Mouse (Mus musculus): ENCODE measurements around the gene 1110059E24Rik.
A peak's percentile ranks its signal among the peaks of the same experiment; 100 is the strongest.

The 1110059E24Rik gene

DNA sequence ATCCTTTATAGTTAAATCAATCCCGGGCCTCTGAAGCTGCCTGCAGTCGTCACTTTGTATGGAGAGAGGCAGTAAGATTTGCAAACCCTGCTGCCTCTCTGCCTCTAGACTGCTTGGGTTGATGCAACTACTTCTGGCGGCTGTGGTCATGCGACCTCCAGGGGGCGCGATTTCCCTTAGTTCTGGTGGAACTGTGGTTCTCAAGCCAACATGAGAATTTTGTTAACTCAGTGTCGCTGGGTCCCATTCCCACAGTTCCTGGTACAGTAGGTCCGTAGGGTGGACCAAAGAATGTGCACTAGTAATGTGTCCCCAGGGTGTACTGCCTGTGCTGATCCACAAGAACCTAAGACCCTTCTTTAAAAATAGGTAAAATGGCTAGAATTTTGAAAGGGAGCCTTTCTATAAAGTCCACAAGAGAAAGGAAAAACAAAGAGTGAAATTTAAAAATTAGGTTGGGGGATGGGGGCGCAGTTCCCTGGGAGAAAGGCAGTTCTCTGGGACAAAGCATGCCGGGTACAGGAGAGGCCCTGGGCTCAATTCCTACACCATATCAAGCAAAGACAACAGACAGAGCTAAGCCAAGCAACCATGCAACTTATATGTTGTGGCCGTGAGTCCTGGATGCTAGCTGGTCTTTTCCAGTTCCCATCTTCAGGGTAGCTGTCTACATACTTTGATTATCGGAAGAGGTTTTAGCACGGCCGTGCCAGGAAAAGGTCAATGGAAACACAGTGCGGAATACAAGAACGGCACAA is 81.4 kb downstream of the 1110059E24Rik start:
- peak; percentile 81 for DNase-seq

DNA sequence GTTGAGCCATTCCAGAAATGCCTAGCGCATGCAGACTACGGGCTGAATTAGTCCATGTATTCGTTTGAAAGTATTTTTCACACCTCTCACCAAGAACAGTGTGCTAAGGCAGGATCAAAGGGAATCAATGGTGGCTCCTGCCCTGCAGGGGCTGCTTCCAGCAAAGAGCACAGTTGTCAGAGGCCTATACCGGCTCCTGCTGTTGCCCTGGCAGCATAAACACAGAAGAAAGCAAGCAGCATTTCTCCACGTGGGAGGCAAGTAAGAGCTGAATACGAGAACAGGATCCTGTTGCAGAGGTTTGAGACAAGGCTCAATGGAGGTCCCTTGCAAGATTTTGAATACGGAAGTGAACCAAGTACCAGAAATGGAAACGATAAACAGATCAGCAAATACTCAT is 82.0 kb downstream of the 1110059E24Rik start:
- DNase-seq, result peak; percentile 11

DNA sequence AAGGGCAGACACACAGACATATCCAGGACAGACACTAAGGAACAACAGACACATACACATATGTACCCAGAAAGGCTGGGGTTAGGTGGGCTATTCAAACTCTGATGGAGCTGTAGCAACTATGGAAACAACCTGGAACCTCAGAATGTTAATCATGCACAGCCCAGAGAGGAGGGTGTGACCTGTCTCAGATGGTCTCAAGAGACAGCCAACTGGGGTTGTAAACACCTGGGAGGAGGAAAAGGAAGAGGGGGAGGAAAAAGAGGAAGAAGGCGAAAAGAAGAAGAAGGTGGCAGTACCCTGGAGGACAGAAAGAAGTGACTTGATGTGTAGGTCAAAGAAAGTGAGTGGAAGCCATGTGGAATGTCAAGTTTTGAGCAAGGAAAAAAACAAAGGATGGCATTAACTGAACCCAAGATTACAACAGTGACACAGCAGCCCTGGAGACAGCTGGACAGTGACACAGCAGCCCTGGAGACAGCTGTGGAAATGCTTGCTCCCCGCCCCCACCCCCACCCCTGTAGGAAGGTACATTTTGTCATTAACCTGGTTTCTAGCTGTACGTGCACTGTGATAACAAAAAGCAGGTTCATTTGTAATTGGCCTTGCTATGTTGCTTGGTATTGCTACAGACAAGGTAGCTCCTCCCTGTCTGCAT is 84.1 kb downstream of the 1110059E24Rik start:
- DNase-seq, result no peak

DNA sequence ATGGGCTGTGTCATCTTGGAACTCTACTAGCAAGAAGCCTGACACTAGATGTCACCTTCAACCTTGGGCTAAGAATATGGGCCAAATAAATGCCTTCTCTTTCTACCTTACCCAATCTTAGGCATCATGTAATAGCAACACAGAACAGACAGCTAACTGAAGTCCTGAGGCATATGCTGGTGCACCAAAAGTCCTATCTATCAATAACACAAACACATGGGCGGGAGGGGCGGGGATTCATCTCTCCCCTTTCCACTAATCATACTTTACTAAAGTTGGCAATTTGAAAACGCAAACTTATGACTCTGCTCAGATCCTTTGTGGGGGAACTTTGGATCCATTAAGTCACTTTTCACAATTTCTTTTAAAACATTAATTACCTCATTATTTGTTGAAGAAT is 84.8 kb downstream of the 1110059E24Rik start:
- DNase-seq, result no peak

DNA sequence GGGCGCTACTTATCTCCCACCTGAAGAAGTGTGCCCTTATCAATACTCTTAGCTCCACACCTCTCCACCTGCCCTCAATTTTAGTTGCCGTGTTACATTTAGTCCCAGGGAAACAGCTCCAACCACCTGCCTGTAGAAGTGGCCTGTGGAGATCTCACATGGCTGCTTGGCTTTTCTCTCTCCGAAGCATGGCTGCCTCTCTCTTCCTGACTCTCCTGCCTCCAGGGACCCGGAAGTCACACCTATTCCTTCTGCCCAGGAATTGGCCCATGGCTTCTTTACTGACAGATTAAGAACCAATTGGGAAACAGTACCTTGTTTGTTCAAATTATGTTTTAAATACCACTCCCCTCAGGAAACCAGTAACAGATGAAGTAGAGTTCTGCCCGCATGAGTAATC is 86.3 kb downstream of the 1110059E24Rik start:
- DNase-seq, result no peak

DNA sequence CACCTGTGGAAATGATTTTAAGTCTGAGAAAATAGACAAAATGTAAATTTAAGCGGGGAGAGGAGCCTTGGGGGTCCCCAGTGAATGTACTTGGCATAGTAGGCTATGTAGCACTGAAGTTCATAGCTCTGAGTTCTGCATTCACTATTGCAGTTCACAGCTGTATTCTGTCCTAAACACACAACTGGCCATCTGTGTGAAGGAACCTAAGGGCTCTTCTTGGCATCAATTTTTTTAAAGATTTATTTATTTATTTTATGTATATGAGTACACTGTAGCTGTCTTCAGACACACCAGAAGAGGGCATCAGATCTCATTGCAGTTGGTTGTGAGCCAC is 88.3 kb downstream of the 1110059E24Rik start:
- no peak for DNase-seq

DNA sequence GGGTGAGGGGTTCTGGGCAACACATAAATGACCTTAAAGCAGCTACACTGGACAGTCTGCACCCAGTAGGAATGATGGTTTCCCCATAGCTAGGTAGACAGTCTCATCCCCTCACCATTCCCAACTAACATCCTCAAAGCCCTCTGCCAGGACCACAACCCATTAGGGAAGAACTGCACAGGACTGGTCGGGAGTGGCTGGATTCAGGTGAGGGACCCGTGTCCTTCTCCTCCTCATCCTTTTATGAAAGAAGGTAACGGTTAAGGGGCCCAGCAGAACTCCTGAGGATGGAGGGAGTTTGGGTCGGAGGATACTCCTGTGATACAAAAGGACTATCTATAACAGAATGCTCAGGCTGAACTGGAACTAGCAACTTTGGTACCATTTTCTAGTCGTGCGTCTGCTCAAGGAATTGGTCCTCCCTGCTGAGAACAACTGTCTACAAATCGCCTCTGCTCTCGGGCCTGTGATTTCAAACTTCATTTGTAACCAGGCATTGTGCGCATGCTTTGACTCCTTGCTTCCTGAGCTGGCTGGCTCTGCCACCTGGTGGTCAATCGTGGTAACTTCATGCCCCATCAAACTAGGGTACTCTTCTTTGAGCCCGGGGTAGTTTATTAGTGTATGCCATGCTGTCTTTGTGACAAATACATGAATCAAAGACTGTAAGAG is 88.9 kb downstream of the 1110059E24Rik start:
- peak; percentile 85 for DNase-seq

DNA sequence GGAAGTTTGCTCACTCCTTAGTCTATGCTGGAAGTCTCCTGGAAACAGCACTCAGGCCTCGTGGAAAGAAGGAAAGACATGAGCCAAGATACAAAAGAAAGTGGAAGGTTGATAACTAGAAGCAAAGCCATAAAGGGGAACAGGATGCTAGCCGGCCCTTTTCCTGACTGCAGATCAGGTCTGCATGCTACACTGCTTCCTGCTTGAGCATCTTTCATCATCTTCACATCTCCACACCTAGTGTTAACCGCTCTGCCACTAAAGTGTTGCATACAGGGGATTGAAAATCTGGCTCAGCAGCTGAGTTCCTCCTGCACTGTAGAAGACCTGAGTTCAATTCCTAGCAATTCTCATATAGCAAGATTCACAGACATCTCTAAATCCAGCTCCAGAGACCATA is 89.8 kb downstream of the 1110059E24Rik start:
- DNase-seq, result no peak

DNA sequence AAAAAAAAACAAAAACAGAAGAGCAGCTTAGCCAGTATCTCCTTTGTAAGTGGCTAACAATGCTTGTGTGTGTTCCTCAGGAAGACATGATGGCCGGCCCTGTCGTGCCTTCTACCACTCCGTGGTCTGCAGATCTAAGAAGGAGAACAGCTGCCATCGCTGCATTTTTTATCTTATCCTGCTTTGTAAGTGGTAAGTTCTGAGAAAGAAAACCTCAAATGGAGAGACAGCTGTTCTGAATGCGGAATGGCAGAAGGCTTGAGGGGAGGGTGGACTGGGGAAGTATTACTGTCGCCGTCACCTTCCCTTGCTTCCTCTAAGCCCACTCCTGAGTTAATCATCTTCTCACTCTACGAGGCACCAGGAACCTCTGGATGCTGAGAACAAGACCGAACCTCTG is 100.0 kb downstream of the 1110059E24Rik start:
- DNase-seq, result no peak

DNA sequence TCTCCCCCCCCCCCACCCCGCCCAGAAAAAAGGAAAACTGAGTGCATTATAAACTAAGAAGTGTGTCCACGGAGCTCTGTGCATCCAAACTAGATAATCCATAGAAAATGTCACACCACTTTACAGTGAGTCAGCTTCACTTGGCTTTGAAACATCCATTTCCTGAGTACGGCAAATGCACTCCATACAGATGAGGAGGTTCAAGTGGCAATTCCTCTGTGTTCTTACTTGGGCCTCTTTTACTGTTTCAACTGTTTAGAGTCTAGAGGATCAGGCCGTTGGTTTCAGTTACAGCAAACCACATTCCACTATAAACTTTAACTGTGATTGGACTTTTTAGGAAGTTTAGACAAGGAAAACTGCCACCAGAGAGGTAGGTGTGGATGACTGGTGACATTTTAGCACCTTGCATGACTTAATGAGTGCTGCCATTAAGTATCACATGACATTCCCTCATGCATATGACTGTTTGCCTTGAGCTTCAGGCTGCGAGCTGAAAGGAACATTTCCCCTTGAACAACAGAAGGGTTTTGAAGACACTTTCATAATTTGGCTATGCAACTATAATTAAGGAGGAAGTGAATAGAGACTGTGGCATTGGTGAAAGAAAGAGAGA is 100.7 kb downstream of the 1110059E24Rik start:
- no peak for DNase-seq

DNA sequence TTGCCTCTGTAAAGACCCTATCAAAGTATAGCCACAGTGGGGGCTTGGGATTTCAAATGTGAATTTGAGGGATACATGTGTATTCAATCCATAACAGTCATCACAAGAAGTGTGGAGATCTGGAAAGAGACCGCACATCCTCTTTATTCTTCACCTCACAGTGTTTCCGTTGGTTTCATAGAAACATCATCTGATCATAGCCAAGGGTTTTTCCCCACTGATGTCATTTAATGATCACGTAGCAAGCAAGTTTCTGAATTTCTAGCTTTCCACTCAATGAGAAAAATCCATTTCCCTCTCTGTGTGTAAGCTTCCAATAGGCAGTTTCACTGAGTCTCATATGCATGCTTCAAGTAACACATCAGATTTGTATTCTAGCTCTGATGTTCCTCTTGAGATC is 103.1 kb downstream of the 1110059E24Rik start:
- DNase-seq, result no peak

DNA sequence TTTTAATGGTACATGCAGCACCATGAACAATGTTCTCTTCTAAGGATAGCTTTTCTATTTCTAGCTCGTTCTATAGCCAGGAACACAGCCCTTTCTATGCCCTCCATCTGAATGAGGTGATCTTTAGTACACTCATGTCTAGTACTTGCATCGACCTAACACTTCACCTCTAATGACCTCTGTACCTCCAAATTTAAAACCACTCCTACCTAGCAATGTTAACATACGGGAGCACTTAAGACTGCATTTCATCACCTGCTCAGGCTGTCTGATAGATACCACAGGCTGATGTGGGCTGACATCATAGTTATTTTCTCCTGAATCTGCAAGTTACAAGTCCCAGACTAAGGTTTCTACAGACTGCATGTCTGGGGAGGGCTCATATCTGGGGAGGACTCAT is 103.8 kb downstream of the 1110059E24Rik start:
- DNase-seq, result no peak

DNA sequence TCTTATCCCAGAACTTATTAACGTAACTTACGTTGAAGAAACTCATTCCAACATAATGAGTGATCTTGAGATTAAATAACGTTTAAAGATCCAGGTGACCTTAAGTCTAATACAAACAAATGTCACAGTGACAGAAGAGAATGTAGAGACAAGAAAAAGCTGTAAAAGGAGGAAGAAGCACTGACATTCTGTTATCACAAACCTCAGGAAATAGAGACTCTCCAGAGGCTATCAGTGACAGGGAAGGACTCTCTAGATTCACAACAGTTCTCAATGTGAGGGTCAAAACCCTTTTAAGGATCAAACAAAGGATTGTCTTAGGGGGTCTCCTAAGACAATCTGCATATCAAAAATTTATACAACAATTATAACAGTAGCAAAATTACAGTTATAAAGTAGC is 115.7 kb downstream of the 1110059E24Rik start:
- no peak for DNase-seq
